ENCODE assay signal across 5 mouse cellular contexts in genomic region chr9:96677711-96678110, GRCm38 (mm10). TPM values are rescaled to one million over a fixed set of nuclear protein-coding genes. Genes with fewer than 3 reads are reported as not detected.
A peak's percentile ranks its signal among the peaks of the same experiment; 100 is the strongest.
DNase-seq lines count a peak whose midpoint lies in the region; ATAC-seq lines count a peak whose summit lies in the region.
"Not testable (repeated sequence)": the region's sequence is repeated elsewhere in the genome, so short reads cannot be mapped to it uniquely, and the experiment has no call there.

No protein-coding gene starts in this region.

- peak; percentile 67 for DNase-seq in heart, adult 11 months
- DNase-seq in intestine, embryonic 14.5 days (ENCODE audit: low spot score): peak; percentile 13
- peak; percentile 19 for DNase-seq in testis, postnatal 10 days (ENCODE audit: low spot score)
- peak; percentile 2 for DNase-seq in thymus, postnatal 4 days
- DNase-seq in urinary bladder, postnatal 14 days (ENCODE audit: low spot score): peak; percentile 1

- WGBS in intestine, embryonic 14.5 days: 86% methylated on average over 5 of the region's 5 CpGs

- H3K27me3 ChIP-seq in intestine, embryonic 14.5 days (replicated peaks; ENCODE audit: control insufficient read depth, insufficient read depth, low read length): not testable (repeated sequence)

- not testable (repeated sequence) for H3K4me1 ChIP-seq in intestine, embryonic 14.5 days (replicated peaks; ENCODE audit: control insufficient read depth, insufficient read depth, low read length)

- H3K9ac ChIP-seq in intestine, embryonic 14.5 days (ENCODE audit: low read length): not testable (repeated sequence)

- H3K27ac ChIP-seq in intestine, embryonic 14.5 days (ENCODE audit: low read depth): not testable (repeated sequence)

- H3K4me2 ChIP-seq in intestine, embryonic 14.5 days (ENCODE audit: low read length): not testable (repeated sequence)

- ATAC-seq in intestine, embryonic 14.5 days (replicated peaks; ENCODE audit: low FRiP score, low TSS enrichment, low read depth): not testable (repeated sequence)

- not testable (repeated sequence) for H3K4me3 ChIP-seq in intestine, embryonic 14.5 days (ENCODE audit: low read depth, low read length)

- H3K9me3 ChIP-seq in intestine, embryonic 14.5 days (ENCODE audit: control insufficient read depth, low read length): not testable (repeated sequence)

- not testable (repeated sequence) for H3K36me3 ChIP-seq in intestine, embryonic 14.5 days (ENCODE audit: control insufficient read depth, insufficient read depth, low read length)

RNA-seq across cellular contexts. Expression of gene Rasa2, which starts 46.3 kb away (rescaled TPM):
- 20.5 and 20.8 TPM in 2 replicates for polyA plus RNA-seq in intestine, embryonic 14.5 days (2014; fragmentation: Nextera tagmentation; extraction: Ambion mirVana)

Comparison
In these comparisons a context has a peak if more than half of its experiments do, and no peak if none do; other contexts are left out.
1. DNase-seq: peak in every context shown above with its lines; median percentile 67 in heart, adult 11 months; 19 in testis, postnatal 10 days; 13 in intestine, embryonic 14.5 days; 2 in thymus, postnatal 4 days; 1 in urinary bladder, postnatal 14 days.